Mouse (Mus musculus): ENCODE measurements around the gene Ric8b.

The Ric8b gene

DNA sequence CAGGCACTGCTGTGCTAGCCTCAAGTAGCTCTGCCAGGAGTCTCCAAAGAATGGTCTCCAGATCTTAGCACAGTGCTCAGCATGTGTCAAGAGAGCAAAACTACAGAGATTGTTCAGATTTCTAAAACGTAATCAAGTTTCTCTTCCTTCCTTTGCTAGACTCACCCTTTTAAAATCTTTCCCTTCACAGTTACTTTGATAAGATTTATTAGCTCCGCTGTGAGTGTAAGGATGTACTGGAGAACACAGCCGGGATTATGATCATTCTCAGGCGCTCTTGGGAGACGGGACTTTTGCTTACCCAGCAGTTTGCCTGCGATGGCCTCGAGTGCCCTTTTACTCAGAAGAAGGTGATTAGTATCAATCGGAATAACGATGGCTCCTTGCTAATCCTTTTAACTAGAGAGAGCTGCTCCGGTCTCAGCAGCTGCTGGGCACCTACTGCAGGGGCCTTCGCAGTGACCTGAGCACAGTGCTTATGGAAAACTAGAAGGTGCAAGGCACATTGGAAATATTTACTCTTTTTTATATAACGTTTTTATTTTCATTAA lies 43.0 kb downstream of the Ric8b start:
- DNase-seq (ENCODE audit: low read depth, low spot score), result no peak

DNA sequence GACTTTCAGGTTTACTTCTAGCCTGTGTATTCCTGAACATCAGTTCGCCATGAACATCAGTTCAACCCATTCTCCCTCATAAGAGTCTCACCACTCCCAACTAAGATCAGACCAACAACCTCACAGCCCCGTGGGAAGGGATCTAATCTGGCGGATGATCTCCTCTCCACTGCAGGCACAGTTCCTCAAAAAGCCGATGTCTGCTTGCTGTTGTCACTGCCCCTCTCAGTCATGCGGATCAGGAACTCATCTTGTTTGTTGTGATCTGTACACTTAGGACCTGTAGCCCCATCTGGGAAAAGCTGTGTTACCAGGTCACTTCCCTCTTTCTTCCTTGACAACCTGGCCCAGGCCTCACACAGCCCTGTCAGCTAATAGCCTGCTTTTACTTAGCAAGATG lies 45.7 kb downstream of the Ric8b start:
- no peak for DNase-seq (ENCODE audit: low read depth, low spot score)

DNA sequence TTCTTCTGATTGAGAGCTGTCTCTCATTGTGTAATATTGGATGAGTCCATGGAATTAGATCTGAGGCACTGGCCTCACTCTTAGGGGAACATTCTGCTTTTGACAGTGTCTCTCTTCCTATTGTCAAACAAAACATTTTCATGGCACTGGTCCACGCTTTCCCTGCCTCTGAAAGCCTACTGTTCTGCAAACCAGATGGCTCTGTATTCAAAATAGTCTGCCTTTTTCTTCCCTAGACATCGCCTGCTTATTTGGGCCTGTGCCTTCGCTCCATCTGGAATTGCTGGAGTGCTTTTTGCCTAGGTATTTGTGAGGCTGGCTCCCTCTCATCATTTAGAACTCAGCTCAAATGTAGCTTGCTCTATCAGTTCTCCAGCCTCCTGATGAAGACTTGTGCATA lies 46.3 kb downstream of the Ric8b start:
- DNase-seq (ENCODE audit: low read depth, low spot score), result peak; percentile 92

DNA sequence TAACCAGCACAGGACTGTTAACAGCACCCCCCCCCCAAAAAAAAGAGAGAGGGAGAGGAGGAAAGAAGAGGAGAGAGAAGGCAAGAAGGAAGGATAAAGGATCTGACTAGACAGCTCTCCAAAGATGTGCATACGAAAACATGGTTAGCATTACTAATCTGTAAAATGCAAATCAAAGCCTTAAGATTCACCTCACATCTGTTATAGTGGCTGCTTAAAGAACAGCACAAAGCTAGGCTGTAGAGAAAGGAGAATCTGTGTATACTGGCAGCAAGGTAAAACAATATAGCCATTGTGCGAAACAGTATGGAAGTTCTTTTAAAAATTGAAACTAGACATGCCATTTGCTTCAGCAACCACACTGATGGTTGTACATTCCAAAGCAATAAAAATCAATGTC lies 49.1 kb downstream of the Ric8b start:
- no peak for DNase-seq (ENCODE audit: low read depth, low spot score)

- no peak for DNase-seq (ENCODE audit: low read depth, low spot score)
Observed at GRCm38 (mm10) chr10:84967645-84968044, 50.2 kb downstream of the Ric8b start.

DNA sequence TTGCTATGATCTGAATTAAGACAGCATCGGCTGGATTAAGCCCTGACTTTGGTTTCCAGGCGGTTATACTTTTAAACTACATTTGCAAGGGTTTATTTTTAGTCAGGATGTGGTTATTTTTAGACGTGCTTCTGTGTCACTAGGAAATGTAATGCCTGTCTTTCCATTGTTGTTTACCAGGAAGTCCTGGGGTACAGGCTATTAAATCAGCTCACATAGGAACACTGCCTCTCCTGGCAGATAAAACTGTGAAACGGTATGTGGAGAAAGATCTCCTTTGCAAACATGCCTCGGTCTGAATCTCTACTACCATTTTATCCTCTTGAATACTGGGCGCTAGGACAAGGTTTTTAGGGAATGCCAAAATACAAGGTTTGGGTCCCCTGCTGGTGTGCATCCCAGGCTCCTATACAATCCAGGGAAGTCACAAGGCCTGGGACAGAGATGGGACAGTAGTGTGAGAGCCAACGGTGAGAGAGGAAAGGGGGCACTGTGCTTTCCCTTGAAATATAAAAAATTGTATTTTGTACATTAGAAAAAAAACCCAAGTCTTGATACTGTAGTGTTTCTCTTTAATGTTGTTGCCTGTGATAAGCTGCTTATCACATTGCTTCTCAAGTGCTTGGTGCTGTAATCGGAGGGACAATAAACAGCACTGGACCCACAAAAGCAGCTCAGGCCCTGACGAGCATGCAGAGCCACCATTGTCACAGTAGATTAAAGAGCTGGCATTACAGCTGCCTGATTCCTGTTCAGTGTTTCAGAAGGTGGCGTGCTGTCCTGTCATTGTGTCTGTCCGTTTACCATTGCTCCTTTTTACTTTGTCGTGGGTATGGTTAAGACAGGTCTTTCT lies 51.7 kb downstream of the Ric8b start:
- no peak for DNase-seq (ENCODE audit: low read depth, low spot score)

DNA sequence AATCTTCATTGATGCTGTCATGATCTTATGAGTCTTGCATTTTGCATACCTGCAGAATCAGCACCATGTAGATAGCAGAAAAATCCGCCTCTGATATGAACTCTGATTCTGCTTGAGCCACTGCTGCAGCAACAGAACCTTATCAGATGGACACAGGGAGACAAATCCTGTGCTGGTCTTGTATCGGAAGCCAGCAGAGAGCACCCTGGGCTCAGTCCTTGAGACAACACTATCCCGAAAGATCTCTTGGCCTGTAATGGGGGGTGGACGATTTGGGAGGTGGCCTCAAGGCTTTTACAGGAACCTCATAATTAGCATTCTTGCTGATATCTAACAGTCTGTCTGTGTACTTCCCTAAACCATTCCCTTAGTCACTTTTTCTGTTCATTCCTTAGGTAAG lies 57.8 kb downstream of the Ric8b start:
- no peak for DNase-seq (ENCODE audit: low read depth, low spot score)

DNA sequence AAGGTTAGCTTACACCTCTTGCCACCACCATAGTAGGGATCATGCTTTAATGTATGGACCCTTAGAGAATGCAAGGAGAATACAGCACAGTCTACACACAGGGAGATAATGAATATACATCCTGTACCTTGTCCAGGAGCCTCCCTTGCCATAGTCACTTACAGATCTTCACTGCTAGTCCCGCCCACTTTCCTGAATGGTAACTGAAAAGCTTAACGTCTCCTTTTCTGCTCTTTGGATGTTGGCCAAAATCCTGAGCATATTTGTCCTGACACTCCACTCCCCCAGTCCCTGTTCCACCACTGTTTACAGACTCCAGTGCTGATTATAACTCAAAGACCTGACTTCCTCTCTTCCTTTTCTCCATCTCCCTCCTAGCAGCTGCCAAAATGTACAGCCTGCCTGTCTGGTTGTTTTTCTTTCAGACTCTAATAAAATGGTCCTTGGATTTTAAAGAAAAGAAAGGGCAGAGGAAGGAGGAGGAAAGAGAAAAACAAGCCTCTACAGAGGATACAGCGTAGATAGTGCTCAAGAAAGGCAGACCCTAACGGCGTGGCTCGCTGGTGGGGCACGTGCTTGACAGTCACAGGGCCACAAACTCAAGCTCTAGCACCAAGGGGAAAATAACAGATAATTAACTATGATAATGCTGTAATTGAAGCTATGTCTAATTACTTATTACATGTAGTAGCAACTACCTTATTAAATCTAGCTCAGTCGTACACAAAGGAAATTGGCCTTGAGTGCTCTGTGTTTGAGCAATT lies 59.4 kb downstream of the Ric8b start:
- no peak for DNase-seq (ENCODE audit: low read depth, low spot score)

- DNase-seq (ENCODE audit: low read depth, low spot score), result no peak
Observed at GRCm38 (mm10) chr10:84980291-84980690, 62.9 kb downstream of the Ric8b start.

GRCm38 (mm10) chr10:84981441-84981840 lies 64.0 kb downstream of the Ric8b start:
- DNase-seq (ENCODE audit: low read depth, low spot score), result no peak

DNA sequence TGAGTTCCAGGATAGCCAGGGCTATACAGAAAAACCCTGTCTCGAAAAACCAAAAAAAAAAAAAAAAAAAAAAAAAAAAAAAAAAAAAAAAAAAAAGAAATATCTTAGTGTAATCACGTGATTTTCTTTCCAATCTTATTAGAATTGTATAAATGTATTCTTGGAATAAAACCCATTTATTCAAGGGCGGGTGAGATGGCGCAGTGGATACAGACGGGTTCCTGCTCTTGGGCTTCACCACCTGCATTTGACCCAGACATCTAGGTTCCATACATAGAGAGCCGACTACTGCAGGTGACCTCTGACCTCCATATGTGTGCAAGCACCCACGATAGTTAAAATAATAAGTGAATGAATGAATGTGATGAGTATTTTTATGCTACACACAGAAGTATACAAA lies 65.3 kb downstream of the Ric8b start:
- DNase-seq (ENCODE audit: low read depth, low spot score), result no peak

DNA sequence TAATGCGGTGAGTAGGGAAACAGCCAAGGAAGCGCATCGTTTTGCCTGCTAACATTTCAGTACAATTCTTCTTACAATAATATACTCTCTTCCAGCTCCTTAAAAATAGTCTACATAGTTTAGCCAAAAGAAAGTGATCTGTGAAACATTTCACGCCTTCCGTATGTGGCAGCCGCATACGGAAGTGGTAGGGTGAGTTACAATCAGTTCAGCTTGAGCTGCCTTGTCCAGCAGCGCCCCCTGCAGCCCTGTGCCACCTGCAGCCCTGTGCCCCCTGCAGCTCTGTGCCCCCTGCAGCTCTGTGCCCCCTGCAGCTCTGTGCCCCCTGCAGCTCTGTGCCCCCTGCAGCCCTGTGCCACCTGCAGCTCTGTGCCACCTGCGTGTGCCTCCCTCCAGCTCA lies 68.5 kb downstream of the Ric8b start:
- DNase-seq (ENCODE audit: low read depth, low spot score), result peak; percentile 55

- DNase-seq (ENCODE audit: low read depth, low spot score), result no peak
Observed at GRCm38 (mm10) chr10:84987666-84988065, 70.2 kb downstream of the Ric8b start.

GRCm38 (mm10) chr10:84988650-84989049 lies 71.2 kb downstream of the Ric8b start:
- no peak for DNase-seq (ENCODE audit: low read depth, low spot score)

DNA sequence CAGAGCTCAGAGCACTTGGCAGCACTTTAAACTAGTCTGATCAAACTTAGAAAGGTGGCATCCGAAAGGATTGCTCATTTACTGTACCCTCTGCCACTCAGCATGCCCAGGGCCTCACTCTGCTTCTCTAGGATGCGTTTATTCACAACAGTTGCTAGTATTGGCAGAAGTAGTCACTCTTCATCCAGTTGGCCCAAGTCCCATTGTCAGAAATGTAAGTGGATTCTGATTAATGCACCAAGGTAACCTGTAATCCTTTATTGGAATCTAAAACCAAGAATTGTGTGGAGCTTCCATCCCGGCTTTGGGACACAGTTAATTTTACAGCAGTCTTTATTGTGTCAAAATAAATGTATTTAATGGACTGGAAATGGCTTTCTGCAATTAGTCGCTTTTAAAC lies 76.9 kb downstream of the Ric8b start:
- no peak for DNase-seq (ENCODE audit: low read depth, low spot score)

DNA sequence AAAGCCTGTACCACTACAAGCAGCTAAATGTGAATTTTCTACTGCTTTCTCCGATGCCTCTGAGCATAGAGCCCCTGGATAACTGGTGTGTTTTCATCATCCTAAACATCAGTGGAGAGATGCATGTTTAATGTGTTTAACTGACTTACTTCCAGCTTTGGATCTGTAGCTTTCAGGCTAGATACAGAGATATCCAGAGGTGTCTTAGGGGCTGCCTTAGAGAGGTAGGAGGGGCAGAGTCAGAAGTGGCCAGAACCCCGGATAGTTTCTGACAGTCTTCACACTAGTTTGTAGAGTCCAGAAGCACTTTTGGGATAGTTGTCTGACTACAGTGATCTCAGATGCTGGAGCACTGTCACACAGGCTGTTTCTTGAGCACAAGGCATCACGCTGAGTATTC lies 77.6 kb downstream of the Ric8b start:
- no peak for DNase-seq (ENCODE audit: low read depth, low spot score)

GRCm38 (mm10) chr10:84996366-84996765 lies 79.0 kb downstream of the Ric8b start:
- DNase-seq (ENCODE audit: low read depth, low spot score), result no peak

GRCm38 (mm10) chr10:84997571-84998224 lies 80.3 kb downstream of the Ric8b start:
- no peak for DNase-seq (ENCODE audit: low read depth, low spot score)

DNA sequence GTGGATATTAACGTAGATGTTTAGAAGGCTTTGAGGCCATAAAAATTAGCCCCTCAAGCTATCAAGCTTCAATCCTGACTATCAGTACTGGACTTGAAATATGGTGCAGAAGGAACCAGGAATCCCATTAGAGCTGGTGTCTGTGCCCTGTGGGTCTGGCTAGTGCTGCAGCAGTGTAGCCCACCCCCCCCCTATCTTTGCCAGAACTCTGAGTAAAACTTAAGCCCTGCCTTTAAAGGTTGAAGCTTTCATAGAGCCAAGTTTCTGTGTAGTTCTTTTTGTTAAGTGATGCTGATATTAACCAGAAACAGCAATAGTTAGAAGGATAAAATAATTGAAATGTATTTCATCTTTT lies 80.8 kb downstream of the Ric8b start:
- DNase-seq (ENCODE audit: low read depth, low spot score), result no peak

DNA sequence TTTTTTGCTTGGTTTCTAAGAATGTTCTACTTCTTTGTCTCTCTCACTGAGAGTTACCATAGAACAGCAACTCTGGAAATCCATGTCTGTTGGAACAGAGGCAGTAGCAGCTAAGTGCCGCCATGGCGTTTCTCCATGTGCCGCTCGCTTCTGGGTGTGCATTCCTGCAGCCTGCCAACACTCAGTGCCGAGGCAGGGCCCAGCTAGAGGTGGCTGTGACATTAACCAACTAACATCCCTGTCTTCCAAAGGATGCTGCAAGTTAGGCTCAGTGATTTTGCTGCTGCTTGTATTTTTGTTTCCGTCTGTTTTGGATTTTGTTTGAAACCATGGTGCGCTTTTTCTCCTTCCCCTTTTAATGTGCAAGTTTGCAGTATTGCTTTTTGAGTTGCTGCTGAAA lies 84.5 kb downstream of the Ric8b start:
- no peak for DNase-seq (ENCODE audit: low read depth, low spot score)

DNA sequence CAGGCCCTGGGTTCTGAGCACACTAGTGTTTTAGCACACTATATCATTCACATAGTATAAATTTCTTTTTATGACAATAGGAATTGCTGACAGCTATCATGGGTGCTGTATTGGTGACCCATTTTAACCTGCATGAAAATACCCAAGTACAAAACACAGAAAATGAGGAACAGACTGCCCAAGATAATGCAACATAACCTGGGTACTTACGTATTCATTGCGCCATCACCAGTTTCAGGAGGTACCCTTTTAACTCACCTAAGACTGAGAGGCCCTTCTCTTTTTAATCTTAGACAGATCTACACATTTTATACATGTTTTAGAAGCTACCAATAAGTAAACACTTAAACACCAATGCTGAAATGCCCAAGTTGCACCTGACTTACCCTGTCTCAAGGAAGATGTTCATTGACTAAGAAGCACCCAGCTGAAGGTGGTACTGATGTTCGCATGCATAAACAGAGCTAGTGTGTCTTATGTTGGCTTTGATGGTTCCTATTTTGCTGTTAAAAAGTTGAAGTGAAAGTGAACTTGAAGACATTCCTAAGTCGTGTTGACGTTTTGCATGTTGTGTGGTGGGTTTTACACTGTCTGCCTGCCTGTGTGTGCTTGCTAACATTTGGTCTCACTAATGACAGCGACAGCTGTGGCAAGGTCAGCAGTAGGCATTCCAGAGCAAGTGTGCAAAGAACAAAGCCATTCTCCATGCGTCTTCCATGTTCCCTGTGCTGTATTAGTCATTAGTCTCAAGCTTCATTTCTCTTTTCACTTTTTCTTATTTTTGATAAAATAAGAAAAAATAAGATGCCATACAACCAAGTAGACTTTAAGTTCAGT lies 86.0 kb downstream of the Ric8b start:
- DNase-seq (ENCODE audit: low read depth, low spot score), result no peak

Measured in telencephalon, adult 2 months (tissue).